Mouse (Mus musculus): Measurements from ENCODE around the gene Hist1h2ba. TPM values are rescaled to one million over a fixed set of nuclear protein-coding genes. Genes with fewer than 3 reads are reported as not detected.
A peak's percentile ranks its signal among the peaks of the same experiment; 100 is the strongest.

The Hist1h2ba gene
- polyA plus RNA-seq (2014; fragmentation: Nextera tagmentation; extraction: Ambion mirVana), result not detected in 2 replicates

DNA sequence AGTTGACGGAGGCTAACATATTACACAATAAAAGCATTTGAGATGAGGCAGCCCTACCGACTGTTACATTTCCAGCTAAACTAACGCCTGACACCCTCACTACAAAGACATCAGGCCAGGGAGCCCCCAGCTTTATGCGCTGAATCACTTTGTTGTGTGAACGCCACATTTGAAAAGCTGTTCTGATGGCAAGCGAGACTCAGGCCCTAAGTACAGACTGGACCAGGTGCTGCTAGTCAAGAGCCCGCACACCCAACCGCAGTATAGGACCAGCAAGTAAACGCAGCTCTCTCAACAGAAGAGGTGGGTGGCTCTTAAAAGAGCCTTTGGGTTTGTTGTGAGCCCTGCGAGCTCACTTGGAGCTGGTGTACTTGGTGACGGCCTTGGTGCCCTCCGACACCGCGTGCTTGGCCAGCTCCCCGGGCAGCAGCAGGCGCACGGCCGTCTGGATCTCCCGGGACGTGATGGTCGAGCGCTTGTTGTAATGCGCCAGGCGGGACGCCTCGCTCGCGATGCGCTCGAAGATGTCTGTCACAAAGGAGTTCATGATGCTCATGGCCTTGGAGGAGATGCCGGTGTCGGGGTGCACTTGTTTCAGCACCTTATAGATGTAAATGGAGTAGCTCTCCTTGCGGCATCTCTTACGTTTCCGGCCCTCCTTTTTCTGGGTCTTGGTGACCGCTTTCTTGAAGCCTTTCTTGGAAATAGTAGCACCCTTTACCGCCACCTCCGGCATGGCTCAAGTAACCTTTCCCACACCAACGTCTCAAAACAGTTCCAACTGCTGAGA lies at the start of gene Hist1h2ba:
Gene Hist1h2ba (minus strand): TSS at position 736 of the 790 bp plus-strand sequence.
- ATAC-seq (ENCODE audit: low FRiP score, low TSS enrichment), result no peak
- Histone ChIP-seq H3K36me3 (ENCODE audit: control insufficient read depth, insufficient read depth, low read length) (no peaks in the 10 kb centered on the region), H3K27ac (replicated peaks; ENCODE audit: low read depth, low read length) (no peak within 1 kb of the TSS), H3K9me3 (ENCODE audit: control insufficient read depth, low read length) (no peaks in the 10 kb centered on the region), H3K4me3 (replicated peaks; ENCODE audit: low read depth, low read length) (no peak within 1 kb of the TSS), H3K4me2 (ENCODE audit: low read length) (no peak within 1 kb of the TSS), H3K4me1 (ENCODE audit: control insufficient read depth, insufficient read depth, low read length) (no peaks in the 10 kb centered on the region), H3K27me3 (ENCODE audit: control insufficient read depth, insufficient read depth, low read length) (no peaks in the 10 kb centered on the region), H3K9ac (replicated peaks; ENCODE audit: low read length) (no peak within 1 kb of the TSS)
- 97% methylated on average over 32 of the region's 39 CpGs for WGBS
- DNase-seq, result no peak

DNA sequence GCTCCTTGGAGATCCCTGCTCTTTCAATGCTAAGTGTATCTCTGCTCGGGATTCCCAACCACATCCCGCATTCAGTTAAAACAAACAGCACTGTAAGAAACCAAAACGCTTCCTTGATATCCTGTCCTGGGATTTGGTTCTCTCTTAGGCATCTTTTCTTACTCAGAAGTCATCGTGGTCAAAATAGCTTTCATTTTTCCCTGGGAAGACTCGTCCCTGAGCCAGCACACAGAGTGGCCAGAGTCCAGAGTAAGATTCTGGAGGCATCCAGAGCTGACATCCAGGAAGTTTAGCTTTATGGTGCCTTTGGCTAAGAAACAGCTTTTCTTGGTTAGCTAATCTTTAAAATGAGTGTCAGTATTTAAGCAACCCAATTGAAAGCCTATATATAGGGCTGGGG lies 38.3 kb upstream of the Hist1h2ba start:
- H3K4me2 ChIP-seq (ENCODE audit: low read length), result no peak overlapping the region
- WGBS, result 76% methylated on average over 5 of the region's 5 CpGs
- no peak overlapping the region; the same call in 1 of the 2 replicates for H3K27ac ChIP-seq (replicated peaks; ENCODE audit: low read depth, low read length)
- H3K4me3 ChIP-seq (replicated peaks; ENCODE audit: low read depth, low read length), result no peak overlapping the region
- ATAC-seq (ENCODE audit: low FRiP score, low TSS enrichment) (no peak), DNase-seq (no peak)
- H3K36me3 ChIP-seq (ENCODE audit: control insufficient read depth, insufficient read depth, low read length), result no peaks in the 10 kb centered on the region
- no peaks in the 10 kb centered on the region for H3K27me3 ChIP-seq (ENCODE audit: control insufficient read depth, insufficient read depth, low read length)
- H3K9me3 ChIP-seq (ENCODE audit: control insufficient read depth, low read length), result no peaks in the 10 kb centered on the region
- no peak overlapping the region for H3K9ac ChIP-seq (replicated peaks; ENCODE audit: low read length)
- H3K4me1 ChIP-seq (ENCODE audit: control insufficient read depth, insufficient read depth, low read length), result no peaks in the 10 kb centered on the region

DNA sequence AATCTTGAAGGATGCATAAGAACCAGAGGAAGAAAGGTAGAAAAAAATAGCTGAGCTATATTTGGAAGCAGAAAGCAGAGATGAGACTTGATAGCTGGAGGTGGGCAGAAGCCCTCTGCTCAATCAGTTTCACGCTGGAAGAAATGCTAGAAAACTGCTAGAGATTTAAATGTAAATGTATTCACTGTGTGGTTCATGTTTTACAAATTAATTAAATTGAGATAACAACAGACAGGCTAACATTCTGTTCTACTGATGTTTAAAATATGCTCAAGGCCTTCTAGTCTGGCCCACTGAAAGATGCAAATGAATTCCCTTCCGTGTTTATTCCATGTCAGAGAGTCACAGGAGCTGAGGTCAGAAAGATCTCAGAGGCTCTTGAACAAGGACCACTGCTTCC lies 37.9 kb upstream of the Hist1h2ba start:
- no peaks in the 10 kb centered on the region for H3K36me3 ChIP-seq (ENCODE audit: control insufficient read depth, insufficient read depth, low read length)
- 39% methylated on average over 2 of the region's 2 CpGs for WGBS
- H3K9me3 ChIP-seq (ENCODE audit: control insufficient read depth, low read length), result no peaks in the 10 kb centered on the region
- no peak overlapping the region for H3K4me2 ChIP-seq (ENCODE audit: low read length)
- H3K4me1 ChIP-seq (ENCODE audit: control insufficient read depth, insufficient read depth, low read length), result no peaks in the 10 kb centered on the region
- DNase-seq, result peak; percentile 14
- H3K4me3 ChIP-seq (replicated peaks; ENCODE audit: low read depth, low read length), result no peak overlapping the region
- H3K27ac ChIP-seq (replicated peaks; ENCODE audit: low read depth, low read length), result no peak overlapping the region; the same call in 1 of the 2 replicates
- H3K9ac ChIP-seq (replicated peaks; ENCODE audit: low read length), result no peak overlapping the region
- no peaks in the 10 kb centered on the region for H3K27me3 ChIP-seq (ENCODE audit: control insufficient read depth, insufficient read depth, low read length)
- ATAC-seq (ENCODE audit: low FRiP score, low TSS enrichment), result no peak

DNA sequence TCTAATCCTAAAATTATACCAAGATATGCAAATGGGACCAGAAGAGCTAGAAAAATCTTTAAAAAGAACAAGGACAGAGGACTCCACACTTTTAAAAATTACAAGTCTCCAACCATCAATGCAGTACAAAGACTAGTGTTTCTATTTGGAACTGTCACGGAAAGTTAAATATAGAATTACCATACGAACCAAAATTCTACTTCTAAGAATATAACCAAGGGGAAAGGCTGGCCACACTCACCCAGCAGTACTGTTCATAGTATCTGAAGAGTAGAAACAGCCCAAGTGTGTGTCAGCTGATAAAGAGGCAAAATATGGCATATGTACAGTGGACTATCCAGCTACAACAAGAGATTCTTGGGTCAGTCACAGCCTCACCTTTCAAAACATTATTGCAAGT lies 31.0 kb upstream of the Hist1h2ba start:
- Histone ChIP-seq H3K4me1 (ENCODE audit: control insufficient read depth, insufficient read depth, low read length) (no peaks in the 10 kb centered on the region), H3K36me3 (ENCODE audit: control insufficient read depth, insufficient read depth, low read length) (no peaks in the 10 kb centered on the region), H3K27me3 (ENCODE audit: control insufficient read depth, insufficient read depth, low read length) (no peaks in the 10 kb centered on the region), H3K9ac (replicated peaks; ENCODE audit: low read length) (no peak overlapping the region), H3K4me2 (ENCODE audit: low read length) (no peak overlapping the region), H3K4me3 (replicated peaks; ENCODE audit: low read depth, low read length) (no peak overlapping the region), H3K27ac (replicated peaks; ENCODE audit: low read depth, low read length) (no peak overlapping the region), H3K9me3 (ENCODE audit: control insufficient read depth, low read length) (no peaks in the 10 kb centered on the region)
- no peak for ATAC-seq (ENCODE audit: low FRiP score, low TSS enrichment)
- 81% methylated on average over 2 of the region's 2 CpGs for WGBS
- DNase-seq, result no peak

DNA sequence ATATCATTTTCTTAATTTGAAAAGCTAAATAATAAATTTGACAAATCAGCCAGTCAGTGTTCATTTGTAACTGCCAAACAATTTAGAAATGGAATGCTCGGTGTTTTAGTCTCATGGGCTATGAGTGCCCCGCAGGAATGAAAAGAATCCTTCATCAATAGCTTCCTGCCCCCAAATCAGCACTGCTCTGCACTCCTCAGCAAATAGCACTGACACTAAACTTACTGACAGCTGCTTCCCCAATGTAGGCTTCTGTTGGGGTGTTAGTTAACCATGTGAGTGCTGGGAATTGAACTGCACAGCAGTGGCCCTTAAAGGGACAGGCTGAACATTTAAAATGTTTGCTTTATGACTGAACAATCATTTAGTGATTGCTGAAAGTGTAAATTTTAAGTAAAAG lies 25.8 kb upstream of the Hist1h2ba start:
- H3K27ac ChIP-seq (replicated peaks; ENCODE audit: low read depth, low read length), result no peak overlapping the region
- WGBS, result 10% methylated on average over 2 of the region's 2 CpGs
- ATAC-seq (ENCODE audit: low FRiP score, low TSS enrichment), result no peak

DNA sequence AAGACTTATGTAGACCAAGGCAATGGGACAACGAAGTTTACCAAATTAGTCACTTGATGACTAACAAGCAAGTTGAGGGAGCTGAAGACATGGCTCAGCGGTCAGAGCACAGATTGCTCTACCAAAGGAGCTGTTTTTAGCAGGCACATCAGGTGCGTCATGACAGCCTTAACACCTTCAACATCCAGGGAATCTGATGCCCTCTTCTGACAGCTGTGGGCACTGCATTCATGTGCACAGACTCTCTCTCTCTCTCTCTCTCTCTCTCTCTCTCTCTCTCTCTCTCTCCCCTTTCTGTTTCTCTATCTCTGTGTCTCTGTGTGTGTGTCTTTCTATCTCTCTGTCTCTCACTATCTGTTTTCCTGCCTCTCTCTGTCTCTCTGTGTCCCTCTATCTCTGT lies 17.0 kb upstream of the Hist1h2ba start:
- Histone ChIP-seq H3K4me2 (ENCODE audit: low read length) (no peak overlapping the region), H3K9ac (replicated peaks; ENCODE audit: low read length) (no peak overlapping the region), H3K9me3 (ENCODE audit: control insufficient read depth, low read length) (no peaks in the 10 kb centered on the region), H3K27ac (replicated peaks; ENCODE audit: low read depth, low read length) (no peak overlapping the region), H3K4me3 (replicated peaks; ENCODE audit: low read depth, low read length) (no peak overlapping the region), H3K36me3 (ENCODE audit: control insufficient read depth, insufficient read depth, low read length) (no peaks in the 10 kb centered on the region), H3K27me3 (ENCODE audit: control insufficient read depth, insufficient read depth, low read length) (no peaks in the 10 kb centered on the region), H3K4me1 (ENCODE audit: control insufficient read depth, insufficient read depth, low read length) (no peaks in the 10 kb centered on the region)
- DNase-seq (no peak), ATAC-seq (ENCODE audit: low FRiP score, low TSS enrichment) (no peak)
- 81% methylated on average over 3 of the region's 3 CpGs for WGBS

More for the DNA sequence above, 25.8 kb upstream of the Hist1h2ba start:
- peak; percentile 20 for DNase-seq
- no peaks in the 10 kb centered on the region for H3K9me3 ChIP-seq (ENCODE audit: control insufficient read depth, low read length)
- no peaks in the 10 kb centered on the region for H3K36me3 ChIP-seq (ENCODE audit: control insufficient read depth, insufficient read depth, low read length)
- H3K27me3 ChIP-seq (ENCODE audit: control insufficient read depth, insufficient read depth, low read length), result no peaks in the 10 kb centered on the region
- no peak overlapping the region for H3K4me2 ChIP-seq (ENCODE audit: low read length)
- no peaks in the 10 kb centered on the region for H3K4me1 ChIP-seq (ENCODE audit: control insufficient read depth, insufficient read depth, low read length)
- H3K9ac ChIP-seq (replicated peaks; ENCODE audit: low read length), result no peak overlapping the region
- no peak overlapping the region for H3K4me3 ChIP-seq (replicated peaks; ENCODE audit: low read depth, low read length)

DNA sequence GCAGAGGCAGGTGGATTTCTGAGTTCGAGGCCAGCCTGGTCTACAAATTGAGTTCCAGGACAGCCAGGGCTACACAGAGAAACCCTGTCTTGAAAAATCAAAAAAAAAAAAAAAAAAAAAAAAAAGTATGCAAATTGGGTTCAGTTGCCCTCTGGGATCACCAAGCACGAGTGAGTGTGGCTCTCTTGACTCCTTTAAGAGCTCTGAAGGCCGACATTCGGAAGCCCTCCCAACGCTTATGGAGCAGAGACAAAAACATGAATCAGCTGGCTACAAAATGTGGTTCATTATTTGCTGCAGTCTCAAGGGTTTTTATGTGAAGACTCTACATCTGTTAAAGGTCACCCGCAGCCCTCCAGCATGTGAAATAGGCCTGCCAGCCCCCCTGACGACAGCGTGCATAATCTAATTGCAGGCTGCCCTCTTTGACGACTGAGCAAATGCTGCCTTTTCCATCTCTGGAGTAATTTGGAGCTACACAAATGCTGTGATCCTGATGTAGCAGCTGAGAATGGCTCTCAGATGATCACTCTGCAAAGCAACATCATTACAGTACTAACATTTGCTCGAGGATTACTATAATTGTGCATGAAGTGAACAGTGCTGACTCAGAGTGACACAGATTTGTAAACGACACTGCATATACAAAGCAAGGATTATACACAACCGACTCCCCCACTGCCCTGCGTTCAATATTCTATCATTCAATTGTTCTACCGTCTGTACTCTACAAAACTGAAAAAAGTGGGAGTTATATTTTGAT lies 15.7 kb upstream of the Hist1h2ba start:
- no peak overlapping the region for H3K9ac ChIP-seq (replicated peaks; ENCODE audit: low read length)
- ATAC-seq (ENCODE audit: low FRiP score, low TSS enrichment) (peak; percentile 78), DNase-seq (peak; percentile 79)
- 18% methylated on average over 14 of the region's 14 CpGs for WGBS
- H3K4me2 ChIP-seq (ENCODE audit: low read length), result 0 out of 2 replicates have a peak overlapping the region, but pooled peaks have one; percentile 2
- peak overlapping the region; percentile 43 for H3K27ac ChIP-seq (replicated peaks; ENCODE audit: low read depth, low read length)
- no peaks in the 10 kb centered on the region for H3K36me3 ChIP-seq (ENCODE audit: control insufficient read depth, insufficient read depth, low read length)
- H3K4me1 ChIP-seq (ENCODE audit: control insufficient read depth, insufficient read depth, low read length), result no peaks in the 10 kb centered on the region
- H3K9me3 ChIP-seq (ENCODE audit: control insufficient read depth, low read length), result no peaks in the 10 kb centered on the region
- no peak overlapping the region for H3K4me3 ChIP-seq (replicated peaks; ENCODE audit: low read depth, low read length)
- H3K27me3 ChIP-seq (ENCODE audit: control insufficient read depth, insufficient read depth, low read length), result no peaks in the 10 kb centered on the region

DNA sequence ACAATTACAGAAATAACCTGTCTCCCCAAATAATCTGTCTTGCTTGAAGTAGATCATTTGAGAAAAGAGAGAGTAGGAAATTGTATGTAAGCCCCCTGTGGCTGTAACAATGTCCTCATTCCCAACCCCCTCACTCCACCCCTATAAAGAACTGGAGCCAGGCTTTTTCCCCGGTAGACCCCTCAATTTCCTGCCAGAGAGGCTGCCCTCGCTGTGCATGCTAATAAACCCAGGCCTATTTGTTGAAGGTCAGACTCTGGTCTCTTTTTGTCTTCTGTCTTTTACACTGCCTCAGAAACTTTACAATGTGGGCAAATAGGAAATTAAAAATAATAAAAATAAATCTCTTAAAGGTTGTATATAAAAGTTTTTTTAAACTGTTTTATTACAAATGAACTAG lies 12.3 kb upstream of the Hist1h2ba start:
- DNase-seq, result no peak
- 21% methylated on average over 2 of the region's 2 CpGs for WGBS

More for the DNA sequence above, 12.3 kb upstream of the Hist1h2ba start:
- Histone ChIP-seq H3K36me3 (ENCODE audit: control insufficient read depth, insufficient read depth, low read length) (no peaks in the 10 kb centered on the region), H3K27ac (replicated peaks; ENCODE audit: low read depth, low read length) (no peak overlapping the region), H3K9ac (replicated peaks; ENCODE audit: low read length) (no peak overlapping the region), H3K9me3 (ENCODE audit: control insufficient read depth, low read length) (no peaks in the 10 kb centered on the region), H3K27me3 (ENCODE audit: control insufficient read depth, insufficient read depth, low read length) (no peaks in the 10 kb centered on the region), H3K4me1 (ENCODE audit: control insufficient read depth, insufficient read depth, low read length) (no peaks in the 10 kb centered on the region), H3K4me2 (ENCODE audit: low read length) (no peak overlapping the region), H3K4me3 (replicated peaks; ENCODE audit: low read depth, low read length) (no peak overlapping the region)
- no peak for ATAC-seq (ENCODE audit: low FRiP score, low TSS enrichment)
